Mouse (Mus musculus) hindbrain, embryonic 15.5 days (tissue): ENCODE measurements around the gene Gm42420. TPM values are rescaled to one million over a fixed set of nuclear protein-coding genes. Genes with fewer than 3 reads are reported as not detected.

Experiments used
- ATAC-seq: fragments of 200-750 bp; cut with Nextera tagmentation; 2 replicates; pipeline ENCODE4 v1.8.0; 2017; ENCODE audit warnings: low read depth, moderate number of reproducible peaks, moderate TSS enrichment; ENCODE audit not compliant: low FRiP score
- H3K27ac ChIP-seq: fragments of 300-500 bp; sonication (generic); replicated peaks from 2 replicates; pipeline ENCODE4 v1.5.1; 2015; ENCODE audit warnings: mild to moderate bottlenecking, inconsistent platforms
- H3K27me3 ChIP-seq: fragments of 300-500 bp; sonication (generic); 2 replicates; pipeline ENCODE4 v1.6.1; 2015; ENCODE audit warnings: control low read depth, inconsistent platforms
- H3K36me3 ChIP-seq: fragments of 300-500 bp; sonication (generic); 2 replicates; pipeline ENCODE4 v1.6.1; 2015; ENCODE audit warnings: control low read depth, inconsistent platforms
- H3K4me1 ChIP-seq: fragments of 300-500 bp; sonication (generic); replicated peaks from 2 replicates; pipeline ENCODE4 v1.6.1; 2015; ENCODE audit warnings: control low read depth, inconsistent platforms
- H3K4me2 ChIP-seq: fragments of 300-500 bp; sonication (generic); 2 replicates; pipeline ENCODE4 v1.6.1; 2015; ENCODE audit warnings: moderate library complexity, mild to moderate bottlenecking, inconsistent platforms
- H3K4me3 ChIP-seq: fragments of 300-500 bp; sonication (generic); 2 replicates; pipeline ENCODE4 v1.5.1; 2015; ENCODE audit warnings: mild to moderate bottlenecking, inconsistent platforms
- H3K9ac ChIP-seq: fragments of 300-500 bp; sonication (generic); 2 replicates; pipeline ENCODE4 v1.6.1; 2015; ENCODE audit warnings: inconsistent platforms
- H3K9me3 ChIP-seq: fragments of 300-500 bp; sonication (generic); 2 replicates; pipeline ENCODE4 v1.6.1; 2016; ENCODE audit warnings: control low read depth, inconsistent platforms
- WGBS: fragments of 180-500 bp; shearing (Covaris S2); methylation state at CpG from one replicate; pipeline ENCODE4 v1.1.7; 2015; 5-methylcytosine and 5-hydroxymethylcytosine counted together
- polyA plus RNA-seq: library from polyadenylated mRNA; unstranded; fragments of >200 nt; fragmentation: Nextera tagmentation; extraction: Ambion mirVana; gene quantifications from 2 replicates; pipeline ENCODE4 v1.2.1, GENCODE M21; 2015

The Gm42420 gene
- polyA plus RNA-seq, 1 experiment from 2014 or later = 3.5 TPM

DNA sequence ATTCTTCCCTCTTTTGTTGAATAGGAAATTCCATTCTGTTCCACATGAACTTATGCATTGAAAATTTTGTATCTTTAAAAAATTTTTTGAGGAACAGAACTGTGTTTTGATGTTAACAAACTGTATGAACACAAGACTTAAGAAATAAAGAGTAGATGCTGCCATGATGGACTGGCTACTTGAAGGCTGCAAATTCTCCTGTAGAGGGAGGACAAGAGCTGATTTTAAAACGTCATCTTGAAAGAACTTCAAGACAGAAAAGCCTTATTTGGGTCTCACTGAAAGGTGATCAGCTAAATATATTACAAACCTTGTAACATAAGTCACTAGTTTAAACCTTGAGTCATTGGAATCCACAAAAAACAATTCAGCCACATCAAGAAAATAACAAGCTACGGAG is 24.7 kb downstream of the Gm42420 start:
- no peak for ATAC-seq
- H3K9me3 ChIP-seq = no peaks in the 10 kb centered on the region
- no peak overlapping the region for H3K4me3 ChIP-seq
- peaks cover 22% of the 10 kb centered on the region for H3K36me3 ChIP-seq
- H3K4me2 ChIP-seq = no peak overlapping the region
- no peaks in the 10 kb centered on the region for H3K4me1 ChIP-seq
- no peak overlapping the region for H3K9ac ChIP-seq
- WGBS = 68% methylated on average over 2 of the region's 2 CpGs
- no peaks in the 10 kb centered on the region for H3K27me3 ChIP-seq
- no peak overlapping the region for H3K27ac ChIP-seq

GRCm38 (mm10) chr6:39611296-39611695 is 25.7 kb downstream of the Gm42420 start:
- H3K9me3 ChIP-seq = no peaks in the 10 kb centered on the region
- H3K27me3 ChIP-seq = no peaks in the 10 kb centered on the region
- no peak overlapping the region for H3K9ac ChIP-seq
- no peak overlapping the region for H3K27ac ChIP-seq
- no peak overlapping the region for H3K4me3 ChIP-seq
- H3K36me3 ChIP-seq = peaks cover 28% of the 10 kb centered on the region
- H3K4me2 ChIP-seq = no peak overlapping the region
- no peaks in the 10 kb centered on the region for H3K4me1 ChIP-seq
- 94% methylated on average over 2 of the region's 2 CpGs for WGBS
- no peak for ATAC-seq

Other genes with a start within 250 kb of the Gm42420 start
- gene Slc37a3, start 208.1 kb upstream of the Gm42420 start, polyA plus RNA-seq = 58.2 and 58.4 TPM in 2 replicates
- gene Rab19, start 204.6 kb upstream of the Gm42420 start, polyA plus RNA-seq = 0.12 and 0.16 TPM in 2 replicates
- 231 and 232 TPM in 2 replicates for gene Mkrn1, start 165.3 kb upstream of the Gm42420 start, polyA plus RNA-seq
- gene Dennd2a, start 27.9 kb upstream of the Gm42420 start, polyA plus RNA-seq = 18.7 and 25.1 TPM in 2 replicates
- gene Adck2, start 11.9 kb upstream of the Gm42420 start, polyA plus RNA-seq = 41.3 and 47.1 TPM in 2 replicates
- gene Ndufb2, start 6.8 kb downstream of the Gm42420 start, polyA plus RNA-seq = 499 and 517 TPM in 2 replicates
- gene Braf, start 139.7 kb downstream of the Gm42420 start, polyA plus RNA-seq = 23.6 and 23.8 TPM in 2 replicates
- gene Mrps33, start 225.2 kb downstream of the Gm42420 start, polyA plus RNA-seq = 182 and 184 TPM in 2 replicates